Mouse (Mus musculus) urinary bladder, postnatal 14 days (tissue): ENCODE measurements around the gene Tyr.

Source experiments
- DNase-seq: peaks from one replicate; pipeline ENCODE4 v3.0.0; 2021; ENCODE audit warnings: low spot score

The Tyr gene

GRCm38 (mm10) chr7:87493412-87493811, at the start of gene Tyr:
Tyr (minus strand) TSS chr7:87493512.
- no peak for DNase-seq

GRCm38 (mm10) chr7:87539031-87539430, 45.7 kb upstream of the Tyr start:
- DNase-seq: no peak

- no peak for DNase-seq
These were observed 891 bp upstream of the Tyr start for GRCm38 (mm10) chr7:87494124-87494682.

GRCm38 (mm10) chr7:87488024-87488423, 5.3 kb downstream of the Tyr start:
- DNase-seq: no peak

GRCm38 (mm10) chr7:87413271-87413670, 80.0 kb downstream of the Tyr start:
- no peak for DNase-seq

DNA sequence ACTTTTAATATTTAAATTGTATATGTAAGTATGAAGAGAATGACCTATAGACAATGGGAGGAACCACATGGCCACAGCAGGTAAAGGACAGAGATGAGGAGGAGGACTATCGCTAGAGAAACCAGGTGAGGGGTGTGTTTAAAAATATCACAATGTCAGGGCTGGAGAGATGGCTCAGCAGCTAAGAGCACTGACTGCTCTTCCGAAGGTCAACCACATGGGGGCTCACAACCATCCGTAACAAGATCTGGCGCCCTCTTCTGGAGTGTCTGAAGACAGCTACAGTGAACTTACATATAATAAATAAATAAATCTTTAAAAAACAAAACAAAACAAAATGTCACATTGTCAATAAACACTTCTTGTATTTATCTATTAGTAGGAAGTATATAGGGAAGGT, 81.9 kb downstream of the Tyr start:
- DNase-seq: peak; percentile 6

GRCm38 (mm10) chr7:87397023-87397422, 96.3 kb downstream of the Tyr start:
- no peak for DNase-seq

GRCm38 (mm10) chr7:87374935-87375334, 118.4 kb downstream of the Tyr start:
- no peak for DNase-seq
